Mouse (Mus musculus) kidney, postnatal 36 days (tissue): ENCODE data around the gene Kif16b.

Source experiments
- DNase-seq, 2 experiments: peaks; one replicate each; pipeline ENCODE4 v3.0.0; 2021 to 2022; ENCODE audit warnings: mixed read lengths in 2 of 2

Gene Kif16b

DNA sequence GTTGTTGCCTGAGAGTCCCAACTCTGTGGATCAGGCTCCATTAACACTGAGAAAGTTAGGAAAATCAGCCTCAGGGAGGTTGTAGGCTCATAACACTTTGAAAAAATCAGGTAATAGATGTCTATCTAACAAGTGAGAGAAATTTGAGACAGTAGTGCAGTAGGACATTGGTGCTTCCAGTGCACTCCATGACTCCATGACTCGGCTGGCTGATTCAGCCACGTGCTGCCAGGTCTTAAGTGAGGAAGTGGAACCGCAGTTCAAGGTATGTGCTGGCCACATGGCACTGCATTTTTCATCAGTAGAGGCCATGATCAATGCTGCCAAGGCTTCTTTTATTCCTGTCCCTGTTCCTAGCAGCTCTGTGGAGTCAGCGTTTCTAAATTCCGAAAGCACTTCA, 315.5 kb downstream of the Kif16b start:
- no peak for DNase-seq

- peak; percentile 9 to 23 for DNase-seq
These were observed 316.2 kb downstream of the Kif16b start for GRCm38 (mm10) chr2:142584851-142585737.

GRCm38 (mm10) chr2:142580449-142580848, 320.9 kb downstream of the Kif16b start:
- DNase-seq = no peak

- peak in 1 of 2 experiments; percentile 9 for DNase-seq
These were observed 323.9 kb downstream of the Kif16b start for GRCm38 (mm10) chr2:142577414-142577813.

DNA sequence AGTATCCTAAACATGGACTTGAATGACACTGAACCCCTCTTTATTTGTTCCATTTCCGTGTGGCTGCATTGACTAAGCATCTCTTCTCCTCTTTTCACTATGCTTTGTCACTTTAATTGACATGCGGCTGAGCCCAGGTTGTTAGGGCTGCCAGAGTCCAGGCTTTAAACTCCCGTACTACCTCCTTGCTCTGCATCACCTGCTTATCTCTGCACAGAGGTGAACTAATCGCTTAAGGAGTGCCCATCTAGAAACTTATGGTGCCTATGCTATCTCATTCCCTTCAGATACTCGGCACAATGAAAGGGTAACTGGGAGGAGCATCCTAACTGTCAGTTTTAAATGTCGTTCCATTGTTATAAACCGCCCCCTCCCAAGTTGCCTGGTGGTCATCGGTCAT, 331.6 kb downstream of the Kif16b start:
- DNase-seq = no peak
